Mouse (Mus musculus) retina, embryonic 14.5 days (tissue): ENCODE data around the gene Gm4788.
"Not testable (repeated sequence)": the region's sequence is repeated elsewhere in the genome, so short reads cannot be mapped to it uniquely, and the experiment has no call there.

Experiments used
- DNase-seq: peaks from one replicate; pipeline ENCODE4 v3.0.0-alpha.2; 2015; ENCODE audit warnings: low spot score

The Gm4788 gene

DNA sequence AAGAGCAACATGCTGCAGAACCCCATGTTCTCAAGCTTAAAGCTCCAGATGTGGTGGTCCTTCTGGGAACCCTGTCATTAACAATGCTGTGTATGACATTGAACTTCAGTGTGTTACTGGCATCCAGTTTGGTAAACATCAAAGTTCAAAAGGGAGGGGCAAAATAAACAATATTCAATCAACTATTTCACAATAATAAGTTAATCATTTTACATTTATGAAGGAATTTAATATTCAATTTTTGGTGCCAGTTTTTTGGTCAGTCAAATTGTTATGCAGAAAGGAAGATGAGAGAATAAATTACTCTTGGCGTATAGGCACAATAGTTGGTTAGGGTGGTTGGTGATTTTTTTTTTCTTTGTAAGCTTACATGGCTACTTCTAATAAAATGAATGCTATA, at the start of gene Gm4788:
Gm4788 (minus strand) TSS at position 101 of the 400 bp plus-strand sequence.
- no peak for DNase-seq

DNA sequence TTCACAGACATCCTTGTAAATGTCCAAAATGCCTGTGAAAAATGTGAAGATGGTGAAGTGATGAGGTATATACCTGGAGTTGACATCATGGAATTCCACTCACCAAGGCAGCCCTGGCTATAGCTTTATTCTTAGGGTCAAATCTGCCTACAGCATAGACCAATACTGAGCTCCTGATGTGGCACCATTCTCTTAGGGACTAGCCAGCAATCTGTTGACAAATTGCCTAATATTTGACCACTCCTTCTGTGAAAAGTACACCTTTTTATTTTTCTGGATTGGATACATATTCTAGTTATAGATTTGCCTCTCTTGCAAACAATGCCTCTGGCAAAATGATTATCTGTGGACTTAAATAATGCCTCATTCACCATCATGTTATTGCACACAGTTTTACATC, 27.6 kb upstream of the Gm4788 start:
- DNase-seq, result no peak

DNA sequence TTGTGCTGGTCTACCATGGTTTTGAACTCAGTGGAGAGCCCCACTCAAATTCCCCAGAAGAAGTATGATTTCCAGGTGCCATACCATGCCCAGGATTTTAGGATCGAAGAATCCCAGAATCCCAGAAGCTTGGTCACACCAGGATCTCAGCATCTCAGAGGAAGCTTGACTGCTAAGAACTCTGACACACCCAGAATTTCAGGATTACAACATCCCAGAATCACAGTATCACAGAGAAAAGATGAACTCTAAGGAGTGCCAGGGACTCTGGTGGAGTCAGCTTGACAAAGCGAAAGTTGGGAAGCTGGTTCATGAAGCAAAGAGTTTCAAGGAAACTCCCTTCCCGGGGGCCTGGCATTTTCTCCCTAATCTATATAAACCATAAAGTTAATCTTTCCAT, 11.1 kb downstream of the Gm4788 start:
- DNase-seq, result not testable (repeated sequence)

DNA sequence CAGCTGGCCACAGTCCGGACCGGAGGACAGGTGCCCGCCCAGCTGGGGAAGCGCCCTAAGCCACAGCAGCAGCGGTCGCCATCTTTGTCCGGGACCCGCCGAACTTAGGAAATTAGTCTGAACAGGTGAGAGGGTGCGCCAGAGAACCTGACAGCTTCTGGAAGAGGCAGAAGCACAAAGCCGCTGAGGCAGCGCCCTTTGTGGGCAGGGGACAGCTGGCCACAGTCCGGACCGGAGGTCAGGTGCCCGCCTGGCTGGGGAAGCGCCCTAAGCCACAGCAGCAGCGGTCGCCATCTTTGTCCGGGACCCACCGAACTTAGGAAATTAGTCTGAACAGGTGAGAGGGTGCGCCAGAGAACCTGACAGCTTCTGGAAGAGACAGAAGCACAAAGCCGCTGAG, 64.4 kb downstream of the Gm4788 start:
- DNase-seq, result not testable (repeated sequence)

DNA sequence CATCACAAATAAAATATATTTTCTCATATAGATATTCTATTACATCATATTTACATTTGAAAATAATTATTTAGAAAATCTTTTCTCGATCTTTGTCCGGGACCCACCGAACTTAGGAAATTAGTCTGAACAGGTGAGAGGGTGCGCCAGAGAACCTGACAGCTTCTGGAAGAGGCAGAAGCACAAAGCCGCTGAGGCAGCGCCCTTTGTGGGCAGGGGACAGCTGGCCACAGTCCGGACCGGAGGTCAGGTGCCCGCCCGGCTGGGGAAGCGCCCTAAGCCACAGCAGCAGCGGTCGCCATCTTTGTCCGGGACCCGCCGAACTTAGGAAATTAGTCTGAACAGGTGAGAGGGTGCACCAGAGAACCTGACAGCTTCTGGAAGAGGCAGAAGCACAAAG, 64.8 kb downstream of the Gm4788 start:
- DNase-seq, result not testable (repeated sequence)

DNA sequence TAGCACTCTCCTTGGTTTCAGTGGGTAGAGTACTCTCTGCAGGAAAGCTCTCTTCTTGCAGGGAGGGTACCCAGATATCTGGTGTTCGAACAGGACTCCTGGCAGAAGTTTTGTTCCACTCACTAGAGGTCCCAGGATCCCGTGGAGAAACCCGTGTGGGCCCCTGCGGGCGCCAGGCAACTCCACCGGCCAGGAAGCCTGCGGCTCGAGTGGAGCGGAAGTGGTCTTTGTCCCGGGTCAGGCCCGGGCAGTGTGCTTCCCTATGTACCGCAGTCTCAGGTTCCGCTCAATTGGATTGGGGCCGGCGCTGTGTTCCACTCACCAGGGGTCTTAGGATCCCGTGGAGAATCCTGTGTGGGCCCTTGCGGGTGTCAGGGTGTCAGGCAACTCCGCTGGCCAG, 131.1 kb downstream of the Gm4788 start:
- not testable (repeated sequence) for DNase-seq
